Mouse (Mus musculus) liver, embryonic 14.5 days (tissue): ENCODE data around the gene Ak2. TPM values are rescaled to one million over a fixed set of nuclear protein-coding genes. Genes with fewer than 3 reads are reported as not detected.
A peak's percentile ranks its signal among the peaks of the same experiment; 100 is the strongest.

Experiments
- ATAC-seq: fragments of 200-750 bp; cut with Nextera tagmentation; 2 replicates; pipeline ENCODE4 v1.8.0; 2017; ENCODE audit warnings: moderate number of reproducible peaks, mild to moderate bottlenecking, moderate library complexity; ENCODE audit not compliant: insufficient read depth
- DNase-seq, 3 experiments: peaks; one replicate each; pipeline ENCODE4 v3.0.0-alpha.2; 2012 to 2013; ENCODE audit warnings: low read depth in 3 of 3, low spot score in 3 of 3
- H3K27ac ChIP-seq: fragments of 300-500 bp; sonication (generic); 2 replicates; pipeline ENCODE4 v1.5.1; 2014; ENCODE audit warnings: moderate library complexity, mild to moderate bottlenecking, control low read depth, inconsistent platforms
- H3K27me3 ChIP-seq: fragments of 300-500 bp; sonication (generic); 2 replicates; pipeline ENCODE4 v1.6.1; 2014; ENCODE audit warnings: mild to moderate bottlenecking, low read length, moderate library complexity; ENCODE audit not compliant: control insufficient read depth, insufficient read depth
- H3K36me3 ChIP-seq: fragments of 300-500 bp; sonication (generic); replicated peaks from 2 replicates; pipeline ENCODE4 v1.6.1; 2014; ENCODE audit warnings: low read depth; ENCODE audit not compliant: control insufficient read depth, insufficient read depth
- H3K4me1 ChIP-seq, 2 experiments: fragments of 200-500 bp in 1 of 2; fragments of 300-500 bp in 1 of 2; sonication (generic) in 1 of 2; replicated peaks; 2 replicates each; pipeline ENCODE4 v1.6.1; 2012 to 2014; ENCODE audit warnings: antibody characterized with exemption in 1 of 2, inconsistent platforms in 1 of 2, low read length in 1 of 2; ENCODE audit not compliant: control insufficient read depth in 2 of 2, insufficient read depth in 2 of 2
- H3K4me2 ChIP-seq: fragments of 300-500 bp; sonication (generic); 2 replicates; pipeline ENCODE4 v1.6.1; 2014; ENCODE audit warnings: low read depth, mild to moderate bottlenecking, control low read depth, moderate library complexity
- H3K4me3 ChIP-seq, 2 experiments: fragments of 200-500 bp in 1 of 2; fragments of 300-500 bp in 1 of 2; sonication (generic) in 1 of 2; 2 replicates each; pipeline ENCODE4 v1.5.1; 2012 to 2014; ENCODE audit warnings: low read depth in 2 of 2, low read length in 2 of 2, mild to moderate bottlenecking in 2 of 2, control low read depth in 1 of 2, inconsistent platforms in 1 of 2, moderate library complexity in 1 of 2; ENCODE audit not compliant: insufficient read depth in 1 of 2
- H3K9ac ChIP-seq: fragments of 300-500 bp; sonication (generic); replicated peaks from 2 replicates; pipeline ENCODE4 v1.6.1; 2014; ENCODE audit warnings: mild to moderate bottlenecking, control low read depth, moderate library complexity
- H3K9me3 ChIP-seq: fragments of 300-500 bp; sonication (generic); 2 replicates; pipeline ENCODE4 v1.6.1; 2016; ENCODE audit warnings: low read length, mixed read lengths; ENCODE audit not compliant: control insufficient read depth
- CTCF ChIP-seq: IDR thresholded peaks from 2 replicates; pipeline ENCODE4 v1.5.1; 2016; ENCODE audit warnings: antibody characterized with exemption, low read depth, control low read depth
- EP300 ChIP-seq: IDR thresholded peaks from 2 replicates; pipeline ENCODE4 v1.6.1; 2016; ENCODE audit warnings: antibody characterized with exemption, low read depth
- WGBS: fragments of 180-500 bp; shearing (Covaris S2); extraction: QIAGEN DNeasy Blood & Tissue Kit; methylation state at CpG from one replicate; pipeline ENCODE4 v1.1.7; 2014; ENCODE audit not compliant: insufficient replicate concordance; 5-methylcytosine and 5-hydroxymethylcytosine counted together
- polyA plus RNA-seq, 2 experiments: library from polyadenylated mRNA; depleted of rRNA in 1 of 2; stranded (reverse) in 1 of 2; unstranded in 1 of 2; fragments of >200 nt; fragmentation: Nextera tagmentation in 1 of 2; extraction: Ambion mirVana in 1 of 2; gene quantifications; 2 replicates each; pipeline versions ENCODE4 v1.2.1 to v1.2.3; 2012 to 2014

Ak2 gene
- polyA plus RNA-seq (2012; rRNA removed) (44.6 and 68.3 TPM in 2 replicates), polyA plus RNA-seq (2014; fragmentation: Nextera tagmentation; extraction: Ambion mirVana) (94.0 and 101 TPM in 2 replicates)

DNA sequence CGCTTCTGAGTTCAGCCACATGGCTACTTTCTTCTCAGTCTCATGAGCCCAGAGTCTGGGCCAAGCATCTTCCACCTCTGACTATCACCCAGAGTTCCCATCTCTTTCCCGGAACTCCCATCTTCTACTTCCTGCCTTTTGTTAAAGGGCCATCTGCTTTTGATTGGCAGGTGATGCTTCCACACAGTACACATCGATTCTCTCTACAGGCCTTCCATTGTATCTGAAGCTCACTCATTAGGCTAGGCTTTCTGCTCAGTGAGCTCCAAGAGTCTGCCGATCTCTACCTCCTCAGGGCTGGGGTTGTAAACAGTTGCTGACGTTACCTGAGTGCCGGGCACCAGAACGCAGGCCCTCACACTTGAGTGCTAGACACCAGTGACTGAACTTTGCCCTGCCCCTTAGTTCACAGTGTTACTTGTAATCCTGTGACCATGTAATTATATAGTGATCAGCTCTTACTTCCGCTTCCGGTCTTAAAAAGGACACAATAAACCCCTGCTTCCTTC is at the start of gene Ak2:
Gene Ak2, plus strand, starts transcription at position 459 of the 509 bp plus-strand sequence.
- no peak for ATAC-seq
- H3K9ac ChIP-seq, result 0 out of 2 replicates have a peak within 1 kb of the TSS, but pooled peaks have one; percentile 31
- H3K4me3 ChIP-seq, result peak within 1 kb of the TSS in 1 of 2 experiments; percentile 93; a peak in 1 of 4 replicates
- no peak within 1 kb of the TSS; the same call in 1 of the 2 replicates for H3K27ac ChIP-seq
- DNase-seq, result no peak
- peak within 1 kb of the TSS; percentile 92 for H3K4me2 ChIP-seq
- 88% methylated on average over 9 of the region's 9 CpGs for WGBS
- H3K27me3 ChIP-seq, result no peaks in the 10 kb centered on the region; the same call in 1 of the 2 replicates
- H3K36me3 ChIP-seq, result no peaks in the 10 kb centered on the region
- peaks cover 22 to 24% of the 10 kb centered on the region in 2 experiments for H3K4me1 ChIP-seq
- TF ChIP-seq EP300 (no peak), CTCF (no peak)
- no peaks in the 10 kb centered on the region for H3K9me3 ChIP-seq

DNA sequence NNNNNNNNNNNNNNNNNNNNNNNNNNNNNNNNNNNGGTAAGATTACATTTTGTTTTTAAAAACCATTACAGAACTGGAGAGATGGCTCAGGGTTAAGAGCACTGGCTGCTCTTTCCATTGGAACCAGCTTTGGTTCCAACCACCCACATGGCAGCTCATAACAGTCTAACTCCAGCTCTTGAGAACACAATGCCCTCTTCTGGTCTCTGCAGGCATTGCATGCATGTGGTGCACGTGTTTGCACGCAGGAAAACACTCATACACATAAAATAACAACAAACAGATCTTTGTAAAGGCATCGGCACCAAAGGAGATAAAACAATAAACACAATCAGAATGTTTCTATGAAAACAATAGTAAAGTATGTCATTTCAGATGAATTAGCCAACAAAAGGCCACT is 49.4 kb upstream of the Ak2 start:
- DNase-seq, result no peak
- no peak overlapping the region for H3K4me2 ChIP-seq
- peak; percentile 64 for TF ChIP-seq CTCF
- TF ChIP-seq EP300, result no peak
- no peak overlapping the region for H3K9ac ChIP-seq
- peaks cover 1 to 2% of the 10 kb centered on the region in 2 experiments; a peak in 2 of 4 replicates for H3K4me1 ChIP-seq
- no peaks in the 10 kb centered on the region for H3K36me3 ChIP-seq
- no peaks in the 10 kb centered on the region for H3K9me3 ChIP-seq
- H3K4me3 ChIP-seq, result no peak overlapping the region
- H3K27me3 ChIP-seq, result no peaks in the 10 kb centered on the region
- no peak for ATAC-seq
- WGBS, result 41% methylated on average over 3 of the region's 3 CpGs
- no peak overlapping the region for H3K27ac ChIP-seq

DNA sequence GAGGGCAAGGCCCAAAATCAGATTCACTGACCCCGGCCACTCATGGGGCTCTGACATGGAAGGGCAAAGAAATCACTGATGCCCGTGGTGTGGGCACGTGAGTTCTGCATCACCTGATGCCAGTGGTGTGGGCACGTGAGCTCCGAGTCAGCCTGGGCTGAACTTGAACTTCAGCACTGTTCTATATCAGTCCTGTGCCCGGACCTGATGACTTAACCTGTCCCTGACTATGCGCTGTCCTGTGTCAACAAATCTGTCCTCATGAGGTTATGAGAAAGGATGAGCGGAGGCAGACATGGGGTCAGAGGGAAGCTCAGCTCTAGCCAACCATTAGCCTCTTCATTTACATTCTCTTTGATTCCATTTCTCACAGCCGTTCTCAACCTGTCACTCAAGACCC is 45.0 kb upstream of the Ak2 start:
- WGBS, result 63% methylated on average over 9 of the region's 9 CpGs
- H3K4me2 ChIP-seq, result no peak overlapping the region
- H3K9ac ChIP-seq, result no peak overlapping the region
- no peak for ATAC-seq
- TF ChIP-seq CTCF (no peak), EP300 (no peak)
- peaks cover 4% of the 10 kb centered on the region; the same call in 1 of the 2 replicates for H3K27me3 ChIP-seq
- no peak overlapping the region for H3K4me3 ChIP-seq
- H3K4me1 ChIP-seq, result peaks cover 6 to 9% of the 10 kb centered on the region in 2 experiments; a peak in 3 of 4 replicates
- no peaks in the 10 kb centered on the region for H3K9me3 ChIP-seq
- DNase-seq, result no peak
- H3K36me3 ChIP-seq, result no peaks in the 10 kb centered on the region
- H3K27ac ChIP-seq, result no peak overlapping the region

DNA sequence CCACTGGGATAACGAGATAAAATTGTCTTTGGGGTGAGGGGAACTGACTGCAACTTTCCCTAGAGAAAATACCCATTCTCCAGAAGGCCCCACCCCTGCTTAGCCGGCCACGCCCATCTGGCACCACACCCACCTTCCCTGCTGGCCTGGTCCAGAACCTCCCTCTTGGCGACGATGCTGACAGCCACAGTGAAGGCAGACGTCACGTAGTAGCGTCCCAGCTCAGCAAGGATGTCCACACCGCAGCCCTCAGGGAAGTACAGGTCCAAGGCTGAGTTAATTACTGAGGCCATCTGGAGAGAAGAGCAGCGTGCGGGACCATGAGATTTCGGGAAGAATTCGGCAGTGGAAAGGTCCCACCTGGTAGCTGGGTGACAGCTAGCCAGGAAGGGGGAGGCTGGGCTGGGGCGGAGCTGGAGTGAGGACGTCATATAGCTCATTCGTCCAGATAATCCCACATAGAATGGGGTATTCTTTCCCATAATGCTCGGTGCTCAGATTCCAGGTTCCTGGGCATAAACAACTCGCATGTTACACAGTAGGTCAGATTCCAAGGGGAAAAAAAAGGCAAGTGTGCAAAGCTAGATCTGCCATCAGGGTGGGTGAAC is 44.3 kb upstream of the Ak2 start:
- Histone ChIP-seq H3K27ac (no peak overlapping the region), H3K4me3 (no peak overlapping the region), H3K4me1 (peaks cover 6 to 9% of the 10 kb centered on the region in 2 experiments; a peak in 3 of 4 replicates), H3K4me2 (peak overlapping the region; percentile 15; the same call in 1 of the 2 replicates), H3K27me3 (peaks cover 4% of the 10 kb centered on the region; the same call in 1 of the 2 replicates), H3K9ac (no peak overlapping the region), H3K9me3 (no peaks in the 10 kb centered on the region), H3K36me3 (no peaks in the 10 kb centered on the region)
- DNase-seq, result no peak
- no peak for TF ChIP-seq EP300
- TF ChIP-seq CTCF, result no peak
- WGBS, result 15% methylated on average over 18 of the region's 18 CpGs
- ATAC-seq, result peak; percentile 43; the same call in 1 of the 2 replicates

DNA sequence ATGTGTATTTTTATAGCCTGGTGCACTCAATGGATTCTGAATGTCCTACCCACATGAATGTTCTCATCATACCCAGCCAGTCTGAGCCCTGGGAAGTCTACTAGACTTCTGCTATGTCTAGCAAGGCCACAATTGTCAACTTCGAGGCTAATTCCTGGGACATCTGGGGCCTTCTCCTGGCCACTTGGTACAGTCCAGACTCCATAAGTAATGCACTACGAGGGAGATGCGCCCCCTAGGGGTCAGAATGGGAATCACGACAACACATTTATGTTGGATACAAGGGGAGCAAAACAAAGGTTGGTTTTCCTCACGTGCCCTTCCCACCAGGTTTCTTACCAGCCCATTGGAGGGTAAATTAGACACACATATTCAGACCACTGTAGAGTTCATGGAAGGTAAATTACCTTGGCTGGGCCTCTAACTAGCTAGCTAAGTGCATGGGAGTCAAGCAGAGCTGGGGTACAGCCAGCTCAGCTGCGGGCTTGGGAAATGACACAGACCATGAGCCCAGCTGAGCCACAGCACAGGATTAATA is 43.6 kb upstream of the Ak2 start:
- H3K9me3 ChIP-seq, result no peaks in the 10 kb centered on the region
- no peaks in the 10 kb centered on the region for H3K36me3 ChIP-seq
- WGBS, result 17% methylated on average over 6 of the region's 6 CpGs
- no peak for ATAC-seq
- TF ChIP-seq CTCF, result peak; percentile 83
- TF ChIP-seq EP300, result no peak
- H3K4me3 ChIP-seq, result no peak overlapping the region
- no peak overlapping the region for H3K9ac ChIP-seq
- H3K27me3 ChIP-seq, result peaks cover 4% of the 10 kb centered on the region; the same call in 1 of the 2 replicates
- H3K27ac ChIP-seq, result no peak overlapping the region
- no peak overlapping the region for H3K4me2 ChIP-seq
- H3K4me1 ChIP-seq, result peaks cover 6 to 9% of the 10 kb centered on the region in 2 experiments; a peak in 3 of 4 replicates
- peak in 1 of 3 experiments; percentile 35 for DNase-seq
